Mouse (Mus musculus): ENCODE measurements around the gene Tmem160.

Tmem160 gene

GRCm38 (mm10) chr7:16441241-16441640, 11.3 kb upstream of the Tmem160 start:
- peak; percentile 42 for DNase-seq (ENCODE audit: low read depth, low spot score)

GRCm38 (mm10) chr7:16451656-16452055, 923 bp upstream of the Tmem160 start:
- DNase-seq (ENCODE audit: low read depth, low spot score): no peak

- peak; percentile 64 for DNase-seq (ENCODE audit: low read depth, low spot score)
Measured at GRCm38 (mm10) chr7:16453118-16453711, 636 bp downstream of the Tmem160 start.

DNA sequence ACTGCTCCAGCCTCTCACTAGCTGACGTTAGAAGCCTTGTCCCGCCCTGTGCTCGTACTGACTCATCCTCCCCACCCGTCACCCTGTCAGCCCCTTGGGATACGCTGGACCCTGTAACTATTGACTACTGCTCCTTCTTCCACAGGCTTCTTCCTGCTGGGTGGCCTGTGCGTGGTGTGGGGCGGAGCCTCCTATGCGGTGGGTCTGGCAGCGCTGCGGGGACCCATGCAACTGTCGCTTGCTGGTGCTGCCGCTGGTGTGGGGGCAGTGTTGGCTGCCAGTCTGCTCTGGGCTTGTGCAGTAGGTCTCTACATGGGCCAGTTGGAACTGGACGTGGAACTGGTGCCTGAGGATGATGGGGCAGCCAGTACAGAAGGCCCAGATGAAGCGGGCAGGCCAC, 2.4 kb downstream of the Tmem160 start:
- no peak for DNase-seq (ENCODE audit: low read depth, low spot score)

DNA sequence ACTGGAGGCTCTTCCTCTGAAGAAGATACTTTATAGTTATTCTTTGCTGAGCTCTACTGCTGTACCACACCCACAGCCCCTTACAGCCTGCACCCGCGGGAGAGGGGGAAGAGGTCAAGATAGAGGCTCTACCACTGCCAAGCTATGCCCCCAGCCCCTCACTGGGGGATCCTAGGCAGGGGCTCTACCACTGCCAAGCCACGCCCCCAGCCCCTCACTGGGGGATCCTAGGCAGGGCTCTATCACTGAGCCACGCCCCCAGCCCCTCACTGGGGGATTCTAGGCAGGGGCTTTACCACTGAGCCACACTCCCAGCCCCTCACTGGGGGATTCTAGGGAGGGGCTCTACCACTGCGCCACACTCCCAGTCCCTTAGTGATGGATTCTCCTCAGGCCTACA, 3.7 kb downstream of the Tmem160 start:
- DNase-seq (ENCODE audit: low read depth, low spot score): no peak

GRCm38 (mm10) chr7:16460566-16460965, 8.0 kb downstream of the Tmem160 start:
- DNase-seq (ENCODE audit: low read depth, low spot score): no peak

- no peak for DNase-seq (ENCODE audit: low read depth, low spot score)
Measured at GRCm38 (mm10) chr7:16461151-16461550, 8.6 kb downstream of the Tmem160 start.

DNA sequence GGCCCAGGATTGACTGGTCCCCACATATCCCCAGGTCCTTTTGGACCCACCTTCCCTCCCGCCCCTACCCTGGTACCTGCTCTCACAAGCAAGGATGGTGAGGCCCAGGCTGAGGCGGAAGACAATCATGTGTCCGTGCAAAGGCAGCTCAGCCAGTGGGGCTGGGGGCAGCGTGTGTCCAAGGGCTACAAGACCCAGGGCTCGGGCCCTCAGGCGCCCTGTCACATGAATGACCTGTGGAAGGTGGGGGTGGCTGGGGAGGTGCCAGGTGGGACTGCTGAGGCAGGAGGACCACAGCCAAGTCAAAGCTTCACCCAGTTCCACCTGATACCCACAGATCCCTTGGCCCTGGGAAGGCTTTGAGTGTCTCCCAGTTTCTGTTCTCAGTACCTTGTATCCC, 9.1 kb downstream of the Tmem160 start:
- DNase-seq (ENCODE audit: low read depth, low spot score): no peak

GRCm38 (mm10) chr7:16463214-16463613, 10.6 kb downstream of the Tmem160 start:
- peak; percentile 78 for DNase-seq (ENCODE audit: low read depth, low spot score)

- DNase-seq (ENCODE audit: low read depth, low spot score): peak; percentile 69
Measured at GRCm38 (mm10) chr7:16465160-16465559, 12.6 kb downstream of the Tmem160 start.

- no peak for DNase-seq (ENCODE audit: low read depth, low spot score)
Measured at GRCm38 (mm10) chr7:16465568-16465967, 13.0 kb downstream of the Tmem160 start.

GRCm38 (mm10) chr7:16466565-16466964, 14.0 kb downstream of the Tmem160 start:
- DNase-seq (ENCODE audit: low read depth, low spot score): peak; percentile 61

- DNase-seq (ENCODE audit: low read depth, low spot score): no peak
Measured at GRCm38 (mm10) chr7:16468115-16468514, 15.5 kb downstream of the Tmem160 start.

- DNase-seq (ENCODE audit: low read depth, low spot score): no peak
Measured at GRCm38 (mm10) chr7:16471549-16471948, 19.0 kb downstream of the Tmem160 start.

GRCm38 (mm10) chr7:16472116-16472709, 19.6 kb downstream of the Tmem160 start:
- no peak for DNase-seq (ENCODE audit: low read depth, low spot score)

DNA sequence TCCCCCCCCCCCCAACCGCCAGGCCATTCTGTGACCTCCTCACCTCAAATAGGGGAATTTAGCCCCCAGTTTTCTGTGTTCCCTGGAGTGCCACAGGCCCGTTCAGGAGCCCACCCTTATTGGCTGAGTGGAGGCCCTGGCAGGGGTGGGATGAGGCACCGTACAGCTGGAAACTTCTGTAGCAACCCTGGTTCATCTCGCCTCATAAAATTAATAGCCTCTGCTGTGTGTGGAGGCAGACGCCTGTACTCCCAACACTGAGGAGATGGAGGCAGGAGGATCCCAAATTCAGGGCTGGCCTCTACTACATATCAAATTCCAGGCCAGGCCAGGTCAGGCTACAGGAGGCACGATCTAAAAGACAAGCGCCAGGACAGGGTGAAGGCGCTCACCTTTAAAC, 21.3 kb downstream of the Tmem160 start:
- no peak for DNase-seq (ENCODE audit: low read depth, low spot score)

GRCm38 (mm10) chr7:16474445-16474844, 21.9 kb downstream of the Tmem160 start:
- DNase-seq (ENCODE audit: low read depth, low spot score): no peak

GRCm38 (mm10) chr7:16475321-16475720, 22.7 kb downstream of the Tmem160 start:
- DNase-seq (ENCODE audit: low read depth, low spot score): no peak

- DNase-seq (ENCODE audit: low read depth, low spot score): no peak
Measured at GRCm38 (mm10) chr7:16475764-16476599, 23.4 kb downstream of the Tmem160 start.

GRCm38 (mm10) chr7:16476600-16476989, 24.0 kb downstream of the Tmem160 start:
- DNase-seq (ENCODE audit: low read depth, low spot score): no peak

DNA sequence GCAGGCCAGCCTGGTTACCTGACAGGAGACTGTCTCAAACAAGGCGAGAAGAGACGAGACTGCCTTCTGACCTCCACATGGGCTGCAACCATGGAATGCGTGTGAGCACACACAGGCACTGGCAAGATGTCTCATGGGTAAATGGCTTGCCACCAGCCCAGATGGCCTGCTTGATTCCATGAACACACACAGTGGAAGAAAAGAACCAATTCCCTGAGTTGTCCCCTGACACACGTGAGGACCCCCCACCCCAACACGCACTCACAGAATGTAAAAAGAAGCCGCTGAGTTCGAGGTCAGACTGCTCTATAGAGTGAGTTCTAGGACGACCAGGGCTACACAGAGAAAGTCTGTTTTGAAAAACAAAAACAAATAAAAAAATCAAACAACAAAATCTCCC, 25.0 kb downstream of the Tmem160 start, which contains the start of gene Npas1:
Gene Npas1 (minus strand): TSS at position 101 of the 400 bp plus-strand sequence.
- no peak for DNase-seq (ENCODE audit: low read depth, low spot score)

DNA sequence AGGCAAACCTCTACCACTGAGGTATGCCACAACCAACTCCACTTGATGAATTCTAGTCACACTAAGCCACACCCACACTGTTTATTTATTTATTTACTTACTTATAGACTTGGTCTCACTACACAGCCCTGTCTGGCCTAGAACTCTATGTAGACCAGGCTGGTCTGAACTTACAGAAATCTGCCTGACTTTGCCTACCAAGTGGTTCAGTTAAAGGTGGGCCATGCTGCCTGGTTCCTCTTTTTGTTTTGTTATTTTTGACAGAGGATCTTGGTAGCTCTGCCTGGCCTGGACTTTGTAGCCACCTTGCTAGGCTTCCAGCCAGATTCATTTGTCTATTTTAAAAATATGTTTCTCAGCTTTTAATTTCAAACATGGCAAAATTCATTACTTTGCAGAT, 36.2 kb downstream of the Tmem160 start:
- no peak for DNase-seq (ENCODE audit: low read depth, low spot score)

DNA sequence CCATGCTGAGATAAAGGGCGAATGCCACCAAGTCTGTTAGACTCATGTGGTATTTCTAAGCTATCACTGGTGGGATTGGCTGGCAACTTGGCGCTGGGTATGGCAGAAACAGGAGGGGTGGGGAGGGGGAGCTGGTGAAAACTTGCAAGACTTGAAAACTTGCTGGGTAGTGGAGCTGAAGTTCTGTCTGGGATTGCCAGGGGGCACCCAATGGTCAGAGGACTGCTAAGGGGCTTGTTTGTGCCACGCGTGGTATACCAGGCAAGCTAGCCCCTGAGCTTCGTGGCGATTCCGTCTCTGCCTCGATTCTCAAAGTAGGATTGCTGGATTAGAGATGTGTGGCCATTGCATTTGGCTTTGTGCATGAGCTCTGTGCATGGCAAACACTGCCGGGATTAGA, 37.4 kb downstream of the Tmem160 start:
- DNase-seq (ENCODE audit: low read depth, low spot score): no peak

Data from CD4-positive helper T cell, adult 2 months (primary cell).